Mouse (Mus musculus) bone marrow macrophage, adult 2 months (primary cell): ENCODE results near the gene Nat8f4.

Source experiments
- CTCF ChIP-seq: IDR thresholded peaks from 2 replicates; pipeline ENCODE4 v1.5.1; 2012; ENCODE audit warnings: low read depth, mild to moderate bottlenecking, low read length, moderate library complexity
- POLR2A ChIP-seq: IDR thresholded peaks from 2 replicates; pipeline ENCODE4 v1.6.1; 2012; ENCODE audit warnings: mild to moderate bottlenecking, low read depth, low read length, borderline replicate concordance

GRCm38 (mm10) chr6:85929312-85929711 lies 24.6 kb upstream of the Nat8f4 start:
- TF ChIP-seq CTCF: no peak
- TF ChIP-seq POLR2A: no peak
